Mouse (Mus musculus): ENCODE measurements at regions not wholly inside any gene's neighbourhood (a gene's known extent, or its start where the extent isn't known, plus 50 kb on each side); places are given as distances from the start of the nearest gene placed in this dataset.

DNA sequence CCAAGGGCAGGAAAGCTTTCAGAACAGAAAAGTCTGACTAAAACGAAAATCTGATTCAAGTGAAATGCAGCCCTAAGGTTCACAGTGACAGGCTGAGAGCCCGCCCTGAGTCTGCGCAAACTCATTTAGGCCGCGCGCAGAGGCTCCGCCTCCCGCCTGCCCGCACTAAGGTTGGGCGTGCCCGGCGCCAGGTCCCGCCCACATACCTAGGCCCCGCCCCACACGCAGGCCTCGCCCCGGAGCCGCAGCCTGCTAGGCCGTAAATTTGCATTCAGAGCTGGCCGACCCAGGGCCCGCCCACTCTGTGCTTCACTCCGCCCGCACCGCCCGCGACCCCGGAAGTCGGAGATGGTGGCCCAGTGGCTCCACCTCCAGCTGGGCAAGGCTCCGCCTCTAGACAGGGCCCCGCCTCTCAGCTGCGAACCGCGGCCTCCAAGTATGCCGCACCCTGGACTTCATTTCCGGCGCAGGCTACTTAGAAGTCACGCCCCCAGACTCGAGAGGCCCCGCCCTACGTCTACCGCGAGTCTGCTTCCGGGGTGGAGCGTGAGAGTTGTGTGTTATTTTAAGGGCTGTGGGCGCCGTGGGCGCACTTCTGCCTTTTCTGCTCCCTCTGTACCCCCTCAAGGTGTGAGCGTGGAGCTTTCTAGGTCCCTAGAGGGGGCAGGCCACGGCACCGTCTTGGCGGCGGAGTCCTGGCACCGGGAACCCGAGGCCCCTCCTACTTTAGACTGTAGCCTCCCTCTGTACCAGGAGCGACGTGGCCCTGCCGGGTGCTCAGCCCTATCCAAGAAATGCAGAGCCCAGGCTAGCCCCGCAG, 52.3 kb upstream of the Wnt7b start:
- DNase-seq (ENCODE audit: low spot score) = peak; percentile 99

DNA sequence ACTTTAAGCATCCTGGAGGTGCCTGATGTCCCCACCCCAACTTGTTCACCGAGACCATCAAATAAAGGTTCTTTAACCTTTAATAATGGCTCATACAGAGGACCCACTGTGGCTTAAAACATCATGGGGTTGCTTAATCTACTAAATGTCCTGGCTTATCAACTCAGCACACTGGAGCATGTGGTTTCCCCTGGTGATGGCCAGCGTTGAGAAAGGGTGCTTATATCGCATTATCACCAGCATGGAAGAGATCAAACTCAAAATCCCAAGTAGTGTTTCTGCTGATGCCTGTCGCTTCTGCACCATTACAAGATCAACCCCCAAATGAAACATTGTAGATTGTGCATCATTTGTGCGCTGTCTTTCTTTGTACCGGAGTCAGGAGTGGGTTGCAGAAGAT, 53.2 kb upstream of the Wnt7b start:
- DNase-seq (ENCODE audit: low spot score) = no peak

DNA sequence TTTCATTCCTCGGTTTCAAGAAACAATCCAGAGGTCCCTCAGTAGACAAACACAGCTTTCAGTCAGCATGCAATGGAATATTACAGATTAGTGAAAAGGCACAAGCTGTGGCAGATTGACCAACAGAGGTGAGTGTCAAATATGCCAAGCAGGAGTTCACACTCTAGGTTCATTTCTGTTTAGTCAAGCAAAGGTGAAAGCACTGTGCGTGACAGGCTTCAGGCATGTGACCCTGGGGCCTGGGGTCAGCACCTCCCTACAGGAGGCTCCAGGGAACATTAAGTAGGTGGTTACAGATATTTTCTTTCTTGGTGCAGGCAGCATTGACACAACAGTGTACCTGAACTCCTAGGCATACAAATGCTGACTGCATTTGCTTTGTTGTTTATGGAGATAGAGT, 57.3 kb upstream of the Wnt7b start:
- no peak for DNase-seq (ENCODE audit: low spot score)

DNA sequence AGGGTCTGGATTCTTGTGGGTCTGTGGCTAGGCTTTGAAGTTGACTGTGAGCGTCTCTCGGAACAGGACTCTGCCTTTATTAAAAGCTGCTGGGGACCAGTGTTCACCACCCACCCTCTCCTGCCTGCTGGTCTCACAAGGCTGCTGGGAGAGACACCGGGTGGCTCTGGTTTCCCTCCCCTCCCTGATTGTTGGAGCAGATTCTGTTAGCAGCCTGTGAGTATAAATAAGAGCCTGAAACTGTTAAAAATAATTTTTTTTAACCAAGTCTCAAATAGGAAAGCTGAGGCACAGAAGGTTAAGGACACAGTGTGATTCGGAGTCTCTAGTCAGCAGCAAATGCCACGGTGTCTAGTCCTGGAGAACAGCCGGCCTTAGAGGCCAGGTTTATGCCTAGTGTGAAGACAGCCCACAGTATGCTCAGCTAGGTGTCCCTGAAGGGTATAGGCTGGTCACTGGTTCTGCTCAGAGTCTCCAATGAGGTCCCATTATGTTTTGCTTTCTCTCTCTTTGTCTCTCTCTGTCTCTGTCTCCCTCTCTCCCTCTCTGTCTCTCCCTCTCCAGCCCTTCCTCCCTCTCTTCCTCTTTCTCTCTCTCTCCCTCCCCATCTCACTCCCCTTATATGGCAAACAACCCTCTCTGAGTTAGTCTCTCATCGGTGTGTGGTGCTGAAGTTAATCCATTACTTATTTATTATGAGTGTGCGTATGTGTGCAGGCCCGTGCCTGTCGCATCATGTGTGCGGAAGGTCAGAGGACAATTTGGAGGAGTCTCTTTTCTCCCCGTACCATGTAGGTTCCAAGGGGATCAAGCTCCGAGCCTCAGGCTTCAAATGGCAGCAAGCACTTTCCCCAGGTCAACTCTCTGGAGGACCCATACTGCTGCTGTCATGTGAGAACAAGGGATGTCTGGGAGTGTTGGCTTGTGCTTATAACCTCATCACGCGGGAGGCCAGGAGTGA, 59.1 kb upstream of the Wnt7b start:
- no peak for DNase-seq (ENCODE audit: low spot score)

DNA sequence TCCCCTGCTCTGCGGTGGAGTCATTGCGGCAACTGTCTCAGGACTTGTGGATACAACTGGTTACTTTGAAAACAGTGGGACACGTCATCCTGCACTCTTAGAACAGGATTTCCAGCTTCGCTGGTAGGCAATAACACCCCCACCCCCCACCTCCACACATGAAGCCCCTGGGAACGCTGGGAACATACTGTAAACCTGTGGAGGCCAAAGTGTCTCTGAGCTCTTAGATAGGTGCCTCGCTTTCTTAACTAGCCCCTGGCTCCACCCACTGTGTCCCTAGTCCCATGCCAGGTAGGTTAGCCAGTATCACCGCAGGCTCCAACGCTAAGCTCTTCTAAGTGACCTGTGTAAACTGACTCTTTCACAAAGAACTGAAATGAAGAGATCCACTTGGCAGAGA, 63.1 kb upstream of the Wnt7b start:
- DNase-seq (ENCODE audit: low spot score) = no peak

DNA sequence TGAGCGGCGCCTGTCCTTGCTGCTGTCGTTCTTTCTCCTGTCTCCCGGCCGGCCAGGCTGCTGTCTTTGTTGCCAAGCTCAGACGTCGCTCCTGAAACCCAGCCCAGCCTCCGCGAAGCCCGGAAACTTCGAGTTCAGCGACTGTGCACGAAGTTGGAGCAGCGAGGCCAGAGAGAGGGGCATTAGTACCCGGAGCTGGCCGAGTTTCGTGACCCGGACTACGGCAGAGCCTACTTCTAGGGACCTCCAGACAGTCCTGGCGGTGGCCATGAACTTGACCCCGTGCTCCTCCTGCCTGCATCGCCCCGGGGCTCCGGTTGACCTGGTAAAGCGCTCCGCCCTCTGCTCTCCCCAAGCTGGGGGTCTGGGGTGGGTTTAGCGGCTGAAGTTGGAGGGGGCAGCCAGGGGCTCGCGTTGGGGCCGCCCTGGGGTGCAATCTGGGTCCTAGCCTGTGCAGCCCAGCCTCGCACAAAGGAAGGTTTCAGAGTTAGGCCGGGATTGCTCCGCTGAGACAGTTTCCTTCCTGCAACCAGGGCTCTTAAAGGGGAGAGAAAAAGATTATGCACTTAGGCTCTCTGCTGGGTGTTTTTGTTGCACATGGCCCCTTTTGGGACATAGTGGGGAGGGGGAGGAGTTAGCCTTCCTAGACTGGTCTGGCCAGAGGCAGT, 63.8 kb upstream of the Wnt7b start:
- no peak for DNase-seq (ENCODE audit: low spot score)

DNA sequence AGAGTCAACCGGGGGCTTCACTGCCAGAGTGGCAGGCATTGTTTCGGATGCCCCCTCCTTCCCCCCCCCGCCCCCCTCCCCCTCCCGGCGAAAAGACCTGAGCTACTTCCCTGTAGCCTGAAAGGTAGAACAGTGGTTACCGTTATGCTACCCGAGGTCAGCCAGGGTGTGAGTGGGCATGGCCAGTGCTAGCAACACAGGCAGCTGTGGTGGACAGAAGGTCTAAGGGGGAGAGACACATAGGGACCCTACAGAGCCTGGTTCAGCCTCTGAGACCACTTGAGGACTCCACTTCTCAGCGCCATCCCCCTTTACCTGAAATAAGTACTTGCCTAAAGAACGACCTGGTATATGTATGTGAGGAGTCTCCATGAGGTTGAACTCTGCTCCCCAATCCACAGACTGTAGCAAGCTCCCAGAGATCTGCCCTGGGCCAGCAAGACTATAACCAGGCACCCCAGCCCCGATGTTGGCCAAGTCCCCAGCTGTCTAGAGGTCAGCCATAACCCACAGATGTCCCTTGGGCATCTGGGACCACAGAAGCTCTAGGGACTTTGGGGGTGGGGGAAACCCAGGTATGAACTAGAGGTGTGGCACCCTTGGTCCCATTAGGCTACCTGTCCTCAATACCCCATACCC, 64.5 kb upstream of the Wnt7b start:
- no peak for DNase-seq (ENCODE audit: low spot score)

DNA sequence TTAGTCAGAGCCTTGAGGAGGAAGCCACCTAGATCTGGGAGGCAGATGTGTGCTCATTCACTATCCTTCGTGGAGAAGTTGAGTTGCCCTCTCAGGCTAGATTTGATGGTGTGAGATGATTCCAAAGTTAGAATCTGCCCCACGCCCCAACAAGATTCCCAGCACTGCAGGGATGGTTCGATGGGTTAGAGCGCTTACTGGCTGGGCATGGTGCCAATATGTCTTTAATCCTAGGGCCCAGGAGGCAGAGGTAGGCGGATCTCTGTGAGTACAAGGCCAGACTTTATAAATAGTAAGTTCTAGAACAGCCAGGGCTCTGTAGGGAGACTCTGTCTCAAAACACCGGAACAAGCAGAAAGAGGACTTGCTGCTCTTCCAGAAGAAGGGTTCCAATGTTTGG, 65.3 kb upstream of the Wnt7b start:
- DNase-seq (ENCODE audit: low spot score) = no peak

DNA sequence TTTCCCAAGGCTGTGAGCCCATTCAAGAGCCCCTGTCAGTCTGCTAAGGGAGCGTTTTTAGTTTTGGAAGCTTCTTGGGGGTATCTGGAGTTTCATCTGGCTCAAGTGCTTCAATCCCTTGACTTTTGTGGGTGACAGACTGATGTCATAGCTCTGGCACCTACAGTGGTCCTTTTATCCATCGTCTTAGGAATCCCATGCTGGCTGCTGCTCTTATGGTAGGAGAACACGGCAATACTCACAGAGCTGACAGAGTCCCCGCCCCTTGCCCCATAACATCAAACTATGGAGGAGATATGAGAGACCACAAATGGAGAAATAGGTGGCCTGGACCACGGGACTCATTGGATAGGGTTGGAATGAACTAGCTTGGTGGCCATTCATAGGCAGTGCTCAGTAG, 68.0 kb upstream of the Wnt7b start:
- DNase-seq (ENCODE audit: low spot score) = no peak

DNA sequence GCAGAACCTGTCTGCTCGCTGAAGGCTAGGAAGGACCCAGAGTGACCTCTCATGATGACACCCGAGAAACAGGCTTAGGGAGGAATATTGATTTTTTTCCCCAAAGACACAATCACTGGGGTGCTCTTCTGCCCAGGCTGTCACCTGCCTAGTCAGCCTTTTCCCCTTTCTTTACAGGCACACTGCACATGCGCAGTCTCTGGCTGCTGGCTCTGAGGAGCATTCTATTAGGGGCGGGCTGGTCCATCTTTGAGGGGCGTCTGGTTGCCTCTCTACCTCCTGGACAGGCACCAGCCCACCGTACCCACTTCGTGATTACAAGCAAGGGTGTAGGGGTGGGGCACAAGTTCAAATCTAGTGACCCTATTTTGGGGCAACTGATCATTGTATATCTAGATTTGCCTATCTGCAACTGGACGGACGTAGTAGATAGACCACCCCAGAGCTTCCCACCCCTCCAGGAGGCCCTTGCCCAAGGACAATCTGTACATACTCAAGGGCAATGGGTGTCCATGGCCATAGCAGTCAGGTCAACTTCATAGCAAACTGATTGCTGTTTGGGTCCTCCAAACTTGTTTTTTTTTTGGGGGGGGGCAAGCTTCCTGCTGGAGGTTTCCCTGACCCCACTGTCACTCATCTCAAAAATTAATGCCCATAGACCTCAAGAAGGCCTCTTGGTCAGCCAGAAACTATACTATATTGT, 69.6 kb upstream of the Wnt7b start:
- DNase-seq (ENCODE audit: low spot score) = no peak

DNA sequence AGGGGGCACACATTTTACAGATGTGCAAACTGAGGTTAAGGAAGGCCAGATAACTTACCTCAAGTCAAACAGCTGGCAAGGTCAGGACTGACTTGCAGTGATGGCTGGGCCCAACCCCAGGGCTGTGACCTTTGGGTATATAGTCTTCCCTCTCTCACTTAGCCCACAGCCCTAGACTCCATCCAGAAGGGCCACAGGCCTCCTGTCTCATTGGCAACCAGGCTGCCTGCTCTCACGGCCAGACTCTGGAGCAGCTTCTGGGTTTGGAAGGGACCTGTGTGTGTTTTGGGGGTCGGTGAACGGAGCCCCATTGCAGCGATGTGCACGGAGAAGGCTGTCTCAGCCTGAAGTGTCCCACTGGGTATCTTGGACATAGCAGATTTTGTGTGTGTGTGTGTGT, 70.2 kb upstream of the Wnt7b start:
- no peak for DNase-seq (ENCODE audit: low spot score)

DNA sequence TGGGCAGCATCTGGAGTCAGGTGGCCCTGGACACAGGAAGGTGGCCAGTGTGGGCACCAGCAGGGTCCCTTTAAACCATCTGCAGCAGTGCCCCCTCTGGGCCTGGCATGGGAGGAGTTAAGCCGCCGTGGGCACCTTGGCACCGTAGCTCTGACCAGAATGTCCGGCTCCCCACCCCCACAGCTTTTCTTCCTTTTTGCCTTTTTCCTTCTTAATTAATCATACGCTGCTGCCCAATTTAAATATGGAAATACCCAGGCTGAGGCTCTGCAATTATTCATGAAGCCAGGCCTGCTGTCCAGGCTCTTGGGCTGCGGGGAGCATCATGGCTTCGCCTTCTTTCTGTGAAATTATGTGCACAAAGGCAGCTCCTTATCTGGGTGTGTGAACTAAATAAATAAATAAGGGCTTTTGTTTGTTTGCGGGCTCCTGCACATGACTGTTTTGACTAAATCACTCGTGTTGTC, 70.6 kb upstream of the Wnt7b start:
- no peak for DNase-seq (ENCODE audit: low spot score)

DNA sequence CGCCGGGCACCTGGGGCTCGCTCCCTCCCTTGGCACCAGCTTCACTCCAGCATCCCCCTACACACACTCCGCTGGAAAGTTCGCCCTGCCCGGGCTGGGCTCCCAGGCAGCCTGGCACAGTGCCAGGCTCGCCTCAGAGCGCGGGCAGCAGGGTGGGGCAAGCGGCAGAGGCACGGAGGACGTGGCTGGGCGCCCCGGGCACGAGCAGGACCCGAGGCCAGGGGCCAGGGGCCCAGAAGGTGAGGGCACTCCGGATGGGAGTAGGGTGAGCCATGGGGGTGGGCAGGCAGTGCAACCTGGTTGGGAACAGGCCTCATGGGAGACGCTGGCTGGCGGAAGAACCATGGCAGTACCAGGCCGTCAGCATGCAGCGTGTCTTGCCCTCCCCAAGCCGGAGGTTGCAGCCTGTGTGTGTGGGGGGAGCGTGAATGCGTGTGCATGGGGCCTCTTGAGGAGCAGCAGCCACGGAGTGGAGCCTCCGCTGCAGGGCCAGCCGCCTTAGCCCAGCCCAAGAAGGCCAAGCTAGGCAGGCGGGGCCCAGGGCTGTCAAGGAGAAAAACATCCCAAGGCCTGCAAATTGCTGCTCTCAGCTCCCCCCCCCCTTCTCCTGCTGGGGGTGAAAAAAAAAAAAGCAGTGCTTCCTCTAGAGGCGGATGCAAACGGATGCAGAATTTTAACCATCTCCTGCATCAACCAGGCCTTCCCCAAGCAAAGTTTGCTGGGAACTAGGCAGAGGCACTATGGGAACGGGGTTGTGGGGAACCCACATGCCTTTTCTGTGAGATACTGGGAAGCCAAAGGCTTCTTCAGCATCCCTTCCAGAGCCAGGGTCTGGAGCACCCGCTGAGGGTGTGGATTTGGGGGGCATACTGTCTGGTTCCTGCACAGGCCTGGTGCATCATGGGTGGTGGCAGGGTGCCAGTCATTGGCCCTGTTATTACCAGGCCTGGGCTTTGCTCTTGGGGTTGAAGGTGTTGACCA, 71.4 kb upstream of the Wnt7b start:
- DNase-seq (ENCODE audit: low spot score) = peak; percentile 74

DNA sequence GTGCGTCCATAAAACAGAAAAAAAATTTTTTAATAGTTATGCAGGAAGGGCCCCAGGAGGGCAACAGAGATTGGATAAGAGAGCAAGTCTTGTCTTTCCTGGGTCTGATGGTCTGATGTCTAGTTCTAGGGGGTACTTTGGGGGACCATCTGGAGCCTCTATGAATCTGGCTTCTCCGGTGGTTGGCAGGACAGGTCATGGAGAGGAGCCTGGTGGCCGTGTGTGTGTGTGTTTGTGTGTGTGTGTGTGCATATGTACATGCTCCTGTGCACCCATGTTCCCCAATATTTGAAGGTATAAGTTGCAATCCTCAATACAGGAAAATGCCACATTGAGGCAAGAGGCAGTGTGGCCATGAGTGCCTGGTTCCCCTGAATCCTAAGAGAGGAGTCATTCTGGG, 72.5 kb upstream of the Wnt7b start:
- DNase-seq (ENCODE audit: low spot score) = no peak

DNA sequence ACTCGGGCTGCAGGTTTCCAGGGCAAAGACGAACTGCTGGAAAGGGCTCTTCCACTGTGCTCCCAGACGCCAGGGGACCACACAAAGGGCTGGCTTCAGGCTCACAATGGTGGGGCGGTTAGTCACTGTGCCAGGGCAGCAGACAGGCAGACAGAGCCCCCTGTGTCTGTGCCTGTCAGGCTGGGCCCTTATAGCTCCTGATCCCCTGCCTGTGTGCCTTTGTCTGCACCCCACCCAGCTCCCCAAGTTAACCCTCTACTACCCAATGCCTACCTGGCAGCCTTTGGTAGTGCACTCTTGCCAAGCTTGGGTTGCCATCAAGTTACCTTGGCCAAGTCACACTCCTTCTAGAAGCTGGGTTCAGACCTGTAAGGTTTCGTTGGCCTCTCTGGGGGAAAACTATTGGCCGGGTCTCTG, 73.5 kb upstream of the Wnt7b start:
- DNase-seq (ENCODE audit: low spot score) = no peak

DNA sequence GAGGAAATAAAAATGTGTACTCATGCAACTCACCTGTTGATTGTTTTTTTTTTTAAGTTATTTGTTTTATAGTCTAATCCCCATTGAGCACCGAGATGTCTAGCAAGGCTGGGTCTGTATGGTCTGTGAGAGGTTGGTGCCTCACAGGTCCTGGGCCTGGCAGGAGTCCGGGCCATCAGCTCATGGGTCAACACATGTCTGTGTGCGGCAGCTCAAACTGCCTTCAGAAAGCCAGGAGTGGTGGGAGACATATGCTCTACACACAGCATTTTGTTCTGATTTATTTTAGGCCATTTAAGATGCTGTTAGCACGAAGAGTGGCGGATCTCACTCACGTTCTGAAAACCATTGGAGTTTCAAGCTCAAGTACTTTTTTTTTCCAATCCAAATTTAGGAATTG, 74.6 kb upstream of the Wnt7b start:
- DNase-seq (ENCODE audit: low spot score) = no peak

DNA sequence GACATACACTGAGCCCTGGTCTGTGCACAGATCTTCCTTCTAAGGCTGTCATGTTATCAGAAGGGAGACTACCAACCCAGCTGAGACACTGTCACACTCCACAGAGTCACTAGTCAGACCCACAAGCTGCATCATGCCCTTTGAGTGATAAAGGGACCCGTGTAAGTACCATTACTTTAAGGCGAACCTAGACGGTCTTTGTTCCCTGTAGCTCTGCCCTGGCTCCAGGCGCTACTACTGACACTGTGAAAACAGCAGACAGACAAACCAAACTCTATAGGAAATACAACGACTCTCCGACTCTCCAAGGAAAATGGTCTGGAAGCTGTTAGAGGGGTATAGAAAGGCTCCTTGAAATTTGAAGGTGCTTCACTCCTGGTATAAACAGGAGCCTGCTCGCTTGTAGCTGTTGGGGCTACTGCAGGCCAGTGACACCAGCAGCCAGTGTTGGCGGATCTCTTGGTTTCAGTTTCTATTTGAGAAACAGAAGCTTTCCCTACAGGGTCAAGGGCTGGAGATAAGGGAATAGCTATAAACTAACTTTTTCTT, 75.2 kb upstream of the Wnt7b start:
- DNase-seq (ENCODE audit: low spot score) = peak; percentile 38

DNA sequence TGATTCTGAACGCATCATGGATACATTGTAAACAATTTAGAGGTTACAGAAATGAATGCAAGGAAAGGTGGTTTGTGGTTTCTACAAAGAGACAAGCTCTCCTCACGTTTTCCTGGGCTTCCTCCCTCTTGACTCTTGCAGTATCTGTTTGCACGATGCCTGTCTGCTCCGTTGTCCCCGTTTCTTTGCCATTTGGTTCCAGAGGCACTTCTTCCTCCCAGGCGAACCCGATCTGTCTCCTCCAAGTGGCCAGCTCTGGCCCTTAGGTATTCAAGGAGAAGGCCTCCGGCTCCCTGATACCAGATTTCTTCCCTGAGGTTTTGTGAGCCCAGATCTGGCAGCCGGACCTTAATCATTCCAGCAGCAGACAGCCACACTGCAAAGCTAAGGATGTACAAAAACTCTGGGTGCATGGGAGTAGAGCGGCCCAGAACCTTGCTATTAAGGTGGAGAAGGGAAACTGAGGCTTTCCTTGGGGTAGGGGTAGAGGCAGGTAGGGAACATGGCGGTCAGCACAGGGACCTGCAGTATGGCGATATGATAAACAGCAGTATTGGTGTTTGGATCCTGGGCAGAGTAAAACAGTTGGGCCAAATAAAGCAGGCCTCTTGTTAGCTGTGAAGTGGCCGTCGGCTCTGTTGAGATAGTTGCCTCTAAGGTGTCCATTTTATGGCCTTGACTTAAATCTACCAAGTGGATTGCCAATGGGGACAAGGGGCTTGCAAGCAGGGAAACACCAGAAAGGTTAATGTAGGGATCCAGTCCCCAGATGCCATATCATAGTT, 76.0 kb upstream of the Wnt7b start:
- DNase-seq (ENCODE audit: low spot score) = no peak
